Mouse (Mus musculus) E14TG2a.4 (cell line): ENCODE measurements at regions not wholly inside any gene's neighbourhood (a gene's known extent, or its start where the extent isn't known, plus 50 kb on each side); places are given as distances from the start of the nearest gene placed in this dataset.

Source experiments
- CTCF ChIP-seq: conservative IDR thresholded peaks from 2 replicates; pipeline ENCODE4 v1.5.1; 2014; ENCODE audit warnings: low read length
- NANOG ChIP-seq: IDR thresholded peaks from 2 replicates; pipeline ENCODE4 v1.6.1; 2014; ENCODE audit warnings: borderline replicate concordance, low read length, mixed read lengths
- POU5F1 ChIP-seq: IDR thresholded peaks from 2 replicates; pipeline ENCODE4 v1.6.1; 2014; ENCODE audit warnings: low read length, borderline replicate concordance

DNA sequence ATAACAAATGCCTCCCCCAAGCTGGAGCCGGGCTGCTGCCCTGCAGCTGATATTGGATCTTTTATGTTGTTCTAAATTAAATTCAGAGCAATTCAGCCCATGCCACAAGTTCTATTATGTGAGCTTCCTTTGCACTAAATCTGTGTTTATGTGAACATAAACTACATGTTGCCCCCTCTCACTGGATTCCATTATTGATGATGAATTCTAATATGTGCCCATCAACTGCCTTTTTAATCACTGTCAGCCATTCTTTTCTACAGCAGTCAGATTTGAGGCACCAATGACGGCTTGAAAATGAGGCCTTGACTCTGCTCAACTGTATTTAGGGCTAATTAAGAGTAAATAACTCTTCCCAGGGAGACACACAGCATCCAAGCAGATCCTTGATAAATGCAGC, 172.1 kb upstream of the Serpine2 start:
- TF ChIP-seq CTCF (no peak), POU5F1 (no peak), NANOG (no peak)
